Mouse (Mus musculus) stomach, embryonic 16.5 days (tissue): ENCODE measurements around the gene Cyp2d11. TPM values are rescaled to one million over a fixed set of nuclear protein-coding genes. Genes with fewer than 3 reads are reported as not detected.
A peak's percentile ranks its signal among the peaks of the same experiment; 100 is the strongest.
"Not testable (repeated sequence)": the region's sequence is repeated elsewhere in the genome, so short reads cannot be mapped to it uniquely, and the experiment has no call there.

Experiments
- ATAC-seq: fragments of 200-750 bp; cut with Nextera tagmentation; 2 replicates; pipeline ENCODE4 v1.8.0; 2017; ENCODE audit warnings: moderate number of reproducible peaks, moderate TSS enrichment; ENCODE audit not compliant: insufficient read depth, low FRiP score
- H3K27ac ChIP-seq: fragments of 300-500 bp; sonication (generic); 2 replicates; pipeline ENCODE4 v1.5.1; 2014; ENCODE audit warnings: low read length
- H3K27me3 ChIP-seq: fragments of 300-500 bp; sonication (generic); 2 replicates; pipeline ENCODE4 v1.6.1; 2014; ENCODE audit warnings: low read length, control low read depth, mixed read lengths; ENCODE audit not compliant: control insufficient read depth, insufficient read depth
- H3K36me3 ChIP-seq: fragments of 300-500 bp; sonication (generic); 2 replicates; pipeline ENCODE4 v1.6.1; 2014; ENCODE audit warnings: low read length; ENCODE audit not compliant: control insufficient read depth, insufficient read depth
- H3K4me1 ChIP-seq: fragments of 300-500 bp; sonication (generic); 2 replicates; pipeline ENCODE4 v1.6.1; 2014; ENCODE audit warnings: low read length, control low read depth, mixed read lengths; ENCODE audit not compliant: control insufficient read depth, insufficient read depth
- H3K4me2 ChIP-seq: fragments of 300-500 bp; sonication (generic); 2 replicates; pipeline ENCODE4 v1.6.1; 2014; ENCODE audit warnings: low read depth, low read length, mixed read lengths
- H3K4me3 ChIP-seq: fragments of 300-500 bp; sonication (generic); replicated peaks from 2 replicates; pipeline ENCODE4 v1.5.1; 2014; ENCODE audit warnings: mild to moderate bottlenecking, low read length
- H3K9ac ChIP-seq: fragments of 300-500 bp; sonication (generic); 2 replicates; pipeline ENCODE4 v1.6.1; 2014; ENCODE audit warnings: low read length
- H3K9me3 ChIP-seq: fragments of 300-500 bp; sonication (generic); replicated peaks from 2 replicates; pipeline ENCODE4 v1.6.1; 2016; ENCODE audit warnings: low read length, control low read depth; ENCODE audit not compliant: control insufficient read depth
- WGBS: fragments of 180-500 bp; shearing (Covaris S2); extraction: QIAGEN DNeasy Blood & Tissue Kit; methylation state at CpG from one replicate; pipeline ENCODE4 v1.1.7; 2014; 5-methylcytosine and 5-hydroxymethylcytosine counted together
- polyA plus RNA-seq: library from polyadenylated mRNA; unstranded; fragments of >200 nt; fragmentation: Nextera tagmentation; extraction: Ambion mirVana; gene quantifications from 2 replicates; pipeline ENCODE4 v1.2.1, GENCODE M21; 2015

Gene Cyp2d11
- not detected in 2 replicates for polyA plus RNA-seq

DNA sequence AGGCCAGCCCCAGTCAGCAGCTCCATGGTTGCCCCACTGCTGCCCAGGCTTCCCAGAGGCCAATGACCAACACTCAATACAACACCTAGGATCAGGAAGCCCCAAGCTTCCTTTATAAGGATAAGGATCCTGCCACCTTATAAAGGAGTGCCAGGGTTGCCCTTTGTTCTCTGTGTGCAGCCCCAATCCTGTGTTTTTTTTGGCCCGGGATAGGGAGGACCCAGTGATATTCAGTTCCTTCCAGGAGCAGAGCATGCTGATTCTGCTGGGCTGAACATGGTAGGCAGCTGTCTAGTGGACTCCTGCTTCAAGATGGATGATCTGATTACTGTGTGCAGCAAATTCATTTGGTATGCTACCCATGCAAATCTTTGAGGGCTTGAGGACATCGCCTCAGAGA, at the start of gene Cyp2d11:
TSS of gene Cyp2d11 (minus strand) at position 101 of the 400 bp plus-strand sequence.
- H3K4me3 ChIP-seq, H3K4me2 ChIP-seq, H3K27ac ChIP-seq, H3K9me3 ChIP-seq, H3K36me3 ChIP-seq, ATAC-seq, H3K4me1 ChIP-seq, H3K27me3 ChIP-seq, H3K9ac ChIP-seq: not testable (repeated sequence)
- 90% methylated on average over 2 of the region's 2 CpGs for WGBS

DNA sequence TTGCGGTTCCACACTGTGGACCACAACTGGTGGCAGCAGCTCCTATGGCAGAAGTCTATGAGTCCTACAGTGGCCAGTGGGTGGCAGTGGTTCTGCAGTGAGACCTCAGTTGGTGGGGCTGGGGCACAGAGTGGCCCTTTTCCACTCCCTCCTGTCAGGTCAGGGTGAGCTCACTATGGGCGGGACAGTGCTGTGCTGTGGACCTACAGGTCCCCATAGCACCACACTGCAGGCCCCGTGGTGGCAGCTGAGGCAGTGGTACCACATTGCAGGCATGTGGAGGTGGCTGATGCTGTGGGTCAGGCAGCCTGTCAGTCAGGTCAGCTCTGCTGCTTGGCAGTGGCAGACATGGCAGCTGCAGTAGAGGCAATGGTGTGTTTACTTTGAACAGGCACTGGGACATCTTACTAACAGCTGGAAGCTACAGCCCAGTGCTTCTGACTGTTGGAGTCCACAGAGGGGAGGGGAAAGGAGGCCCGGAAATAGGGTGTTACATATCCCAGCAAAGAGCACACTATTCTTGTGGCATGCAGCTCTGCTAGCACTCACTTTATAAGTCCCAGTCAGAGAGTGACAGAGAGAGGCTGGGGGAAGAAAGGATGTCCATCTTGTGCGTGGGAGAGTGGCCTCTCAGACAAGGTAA, 44.3 kb upstream of the Cyp2d11 start:
- 52% methylated on average over 5 of the region's 5 CpGs for WGBS
- Histone ChIP-seq H3K4me3 (no peak overlapping the region), H3K27ac (no peak overlapping the region), H3K9ac (no peak overlapping the region), H3K27me3 (no peaks in the 10 kb centered on the region), H3K4me2 (no peak overlapping the region), H3K9me3 (peaks cover 3% of the 10 kb centered on the region; the same call in 1 of the 2 replicates), H3K4me1 (no peaks in the 10 kb centered on the region; the same call in 1 of the 2 replicates), H3K36me3 (no peaks in the 10 kb centered on the region)
- ATAC-seq: peak; percentile 44; the same call in 1 of the 2 replicates

DNA sequence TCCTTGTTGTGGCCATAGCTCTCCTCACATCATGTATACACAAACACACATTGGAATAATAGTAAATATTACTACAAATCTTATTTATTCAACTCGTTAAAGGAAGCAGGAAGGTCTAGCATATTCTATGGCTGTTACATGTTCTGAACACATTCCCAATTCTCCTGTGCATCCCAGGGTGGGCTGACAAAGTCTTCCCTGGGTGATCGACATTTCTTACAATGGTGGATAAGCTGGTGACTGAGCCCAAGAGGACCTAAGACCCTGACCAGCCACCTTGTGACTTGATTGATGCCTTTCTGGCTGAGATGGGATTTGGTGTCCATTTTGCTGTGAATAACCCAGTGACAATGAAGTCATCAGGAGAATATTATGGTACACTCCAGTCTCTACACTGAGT, 41.8 kb upstream of the Cyp2d11 start:
- H3K36me3 ChIP-seq: no peaks in the 10 kb centered on the region
- no peaks in the 10 kb centered on the region for H3K27me3 ChIP-seq
- no peak overlapping the region for H3K27ac ChIP-seq
- no peak overlapping the region for H3K4me2 ChIP-seq
- H3K9me3 ChIP-seq: peaks cover 3% of the 10 kb centered on the region; the same call in 1 of the 2 replicates
- no peak for ATAC-seq
- WGBS: 94% methylated on average over 2 of the region's 2 CpGs
- H3K4me1 ChIP-seq: no peaks in the 10 kb centered on the region; the same call in 1 of the 2 replicates
- no peak overlapping the region for H3K9ac ChIP-seq
- H3K4me3 ChIP-seq: no peak overlapping the region

DNA sequence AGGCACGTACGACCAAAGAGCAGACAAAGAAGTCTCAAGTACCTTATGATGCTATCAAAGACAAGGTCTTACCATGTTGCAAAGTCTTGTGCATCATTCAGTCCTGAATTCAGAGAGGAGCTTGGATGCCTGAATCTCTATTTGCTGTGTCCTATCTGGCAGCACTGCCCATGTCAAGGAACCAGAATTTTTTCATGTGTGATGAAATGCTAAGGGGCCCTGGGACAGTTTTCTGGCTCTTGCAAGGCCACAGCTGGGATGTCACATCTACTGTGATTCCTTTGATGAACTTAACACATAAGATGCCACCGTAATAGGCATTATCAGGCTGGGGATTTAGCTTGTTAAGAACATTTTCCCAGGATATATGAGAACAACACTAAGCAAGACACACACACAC, 41.2 kb upstream of the Cyp2d11 start:
- Histone ChIP-seq H3K36me3 (no peaks in the 10 kb centered on the region), H3K4me2 (no peak overlapping the region), H3K4me1 (no peaks in the 10 kb centered on the region; the same call in 1 of the 2 replicates), H3K9me3 (peaks cover 3% of the 10 kb centered on the region; the same call in 1 of the 2 replicates), H3K4me3 (no peak overlapping the region), H3K9ac (no peak overlapping the region), H3K27me3 (no peaks in the 10 kb centered on the region), H3K27ac (no peak overlapping the region)
- ATAC-seq: no peak
- 74% methylated on average over 3 of the region's 3 CpGs for WGBS

DNA sequence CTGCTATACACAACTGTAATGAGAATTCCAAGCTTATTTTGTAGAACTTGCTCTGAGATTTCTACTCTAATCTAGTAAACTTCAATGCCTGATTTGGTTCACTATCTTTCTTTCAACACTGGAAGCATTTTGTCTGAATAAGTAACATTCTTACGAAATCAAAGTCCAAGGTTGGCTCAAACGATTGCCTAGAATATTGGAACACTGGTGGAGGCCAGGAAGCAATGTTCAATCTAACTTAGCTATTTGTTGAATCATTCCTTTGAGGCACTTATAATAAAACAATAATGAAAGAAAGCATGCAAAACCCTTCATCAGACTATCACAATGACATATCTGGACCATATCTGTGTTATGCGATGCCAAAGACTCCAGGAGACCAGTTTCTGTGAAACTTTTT, 40.7 kb upstream of the Cyp2d11 start:
- H3K9ac ChIP-seq: no peak overlapping the region
- no peaks in the 10 kb centered on the region for H3K36me3 ChIP-seq
- WGBS: 92% methylated on average over 3 of the region's 3 CpGs
- H3K4me3 ChIP-seq: no peak overlapping the region
- H3K4me2 ChIP-seq: no peak overlapping the region
- no peak for ATAC-seq
- no peaks in the 10 kb centered on the region; the same call in 1 of the 2 replicates for H3K4me1 ChIP-seq
- no peak overlapping the region for H3K27ac ChIP-seq
- no peaks in the 10 kb centered on the region for H3K27me3 ChIP-seq
- peaks cover 3% of the 10 kb centered on the region; the same call in 1 of the 2 replicates for H3K9me3 ChIP-seq

DNA sequence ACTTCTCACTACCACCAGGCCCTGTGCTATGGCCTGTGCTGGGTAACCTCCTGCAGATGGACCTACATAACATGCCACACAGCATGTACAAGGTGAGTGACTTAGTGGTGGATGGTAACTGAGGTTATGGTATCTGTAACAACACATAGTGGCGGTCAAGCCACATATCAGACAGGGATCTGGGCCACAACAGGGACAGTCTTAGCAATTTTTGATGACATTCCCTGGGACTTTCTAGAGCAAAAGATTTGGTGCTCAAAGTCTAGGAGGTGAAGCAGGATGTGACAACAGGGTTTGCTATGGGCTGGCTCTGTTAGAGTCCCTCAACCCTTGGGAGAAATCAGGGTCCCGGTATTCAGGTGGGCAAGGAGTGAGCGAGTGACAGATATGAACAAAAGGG, 39.8 kb upstream of the Cyp2d11 start:
- no peak for ATAC-seq
- 98% methylated on average over 3 of the region's 3 CpGs for WGBS
- H3K4me3 ChIP-seq: no peak overlapping the region
- H3K27ac ChIP-seq: no peak overlapping the region
- no peaks in the 10 kb centered on the region for H3K36me3 ChIP-seq
- no peak overlapping the region for H3K9ac ChIP-seq
- no peak overlapping the region for H3K4me2 ChIP-seq
- H3K9me3 ChIP-seq: peaks cover 3% of the 10 kb centered on the region; the same call in 1 of the 2 replicates
- H3K27me3 ChIP-seq: no peaks in the 10 kb centered on the region
- H3K4me1 ChIP-seq: no peaks in the 10 kb centered on the region; the same call in 1 of the 2 replicates

DNA sequence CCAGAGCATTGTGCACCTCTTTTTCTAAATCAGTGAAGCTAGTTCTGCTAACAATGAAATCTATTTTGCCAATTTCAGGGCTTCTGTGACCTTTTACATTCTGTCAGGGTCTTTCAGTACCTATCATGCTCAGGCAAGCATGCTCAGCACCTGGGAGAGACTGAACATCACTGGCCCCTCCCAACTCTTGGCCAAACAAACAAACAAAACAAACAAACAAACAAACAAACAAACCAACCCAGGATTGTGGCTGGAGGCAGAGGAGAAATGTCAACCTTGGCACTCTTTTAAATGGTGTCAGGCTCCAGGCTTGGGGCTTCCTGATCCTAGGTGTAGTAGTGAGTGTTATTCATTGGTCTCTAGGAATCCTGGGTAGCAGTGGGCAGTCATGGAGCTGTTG, 39.3 kb upstream of the Cyp2d11 start, which contains the start of gene Cyp2d9:
TSS of gene Cyp2d9 (plus strand) at position 301 of the 400 bp plus-strand sequence.
- no peaks in the 10 kb centered on the region for H3K4me1 ChIP-seq
- no peak within 1 kb of the TSS for H3K27ac ChIP-seq
- H3K9me3 ChIP-seq: peaks cover 3% of the 10 kb centered on the region; the same call in 1 of the 2 replicates
- H3K36me3 ChIP-seq: no peaks in the 10 kb centered on the region
- no peak within 1 kb of the TSS for H3K4me2 ChIP-seq
- no peak within 1 kb of the TSS for H3K4me3 ChIP-seq
- no peaks in the 10 kb centered on the region for H3K27me3 ChIP-seq
- H3K9ac ChIP-seq: no peak within 1 kb of the TSS
- no peak for ATAC-seq

DNA sequence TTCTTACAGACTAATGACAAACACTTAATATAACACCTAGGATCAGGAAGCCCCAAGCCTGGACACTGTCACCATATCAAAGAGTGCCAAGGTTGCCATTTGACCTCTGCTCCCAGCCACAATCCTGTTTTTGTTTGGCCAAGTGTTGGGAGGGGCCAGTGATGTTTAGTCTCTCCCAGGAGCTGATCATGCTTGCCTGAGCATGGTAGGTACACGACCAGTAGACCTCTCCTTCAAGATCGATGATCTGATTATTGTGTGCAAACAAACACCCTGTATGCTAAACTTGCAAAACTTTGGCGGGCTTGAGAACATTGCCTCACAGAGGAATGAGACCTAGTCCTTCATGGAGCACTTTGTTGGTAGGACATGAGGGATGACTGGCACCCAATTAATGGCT, 29.6 kb upstream of the Cyp2d11 start:
- no peaks in the 10 kb centered on the region for H3K27me3 ChIP-seq
- H3K4me3 ChIP-seq: no peak overlapping the region
- 65% methylated on average over 3 of the region's 3 CpGs for WGBS
- H3K27ac ChIP-seq: no peak overlapping the region
- H3K9ac ChIP-seq: no peak overlapping the region
- no peak overlapping the region for H3K4me2 ChIP-seq
- no peak for ATAC-seq
- no peaks in the 10 kb centered on the region for H3K9me3 ChIP-seq
- H3K36me3 ChIP-seq: no peaks in the 10 kb centered on the region
- H3K4me1 ChIP-seq: no peaks in the 10 kb centered on the region

DNA sequence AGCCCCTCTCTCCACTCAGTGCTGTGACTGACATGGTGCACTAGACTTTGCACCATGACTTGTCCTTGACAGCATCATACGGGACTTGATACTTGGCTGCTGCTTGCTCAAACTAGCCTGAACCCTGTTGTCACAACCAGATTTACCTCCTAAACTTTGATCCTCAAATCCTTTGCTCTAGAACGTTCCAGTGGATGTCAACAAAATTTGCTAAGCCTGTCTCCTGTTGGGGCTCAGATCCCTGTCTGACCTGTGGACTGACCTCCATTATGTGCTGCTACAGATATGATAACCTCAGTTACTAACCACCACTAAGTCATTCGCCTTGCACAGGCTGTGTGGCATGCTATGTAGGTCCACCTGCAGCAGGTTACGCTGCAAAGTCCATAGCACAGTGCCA, 29.1 kb upstream of the Cyp2d11 start:
- Histone ChIP-seq H3K4me1 (no peaks in the 10 kb centered on the region), H3K9me3 (no peaks in the 10 kb centered on the region)
- no peak for ATAC-seq

More for the DNA sequence above, 29.1 kb upstream of the Cyp2d11 start:
- H3K36me3 ChIP-seq: no peaks in the 10 kb centered on the region
- H3K27ac ChIP-seq: no peak overlapping the region
- H3K4me2 ChIP-seq: no peak overlapping the region
- no peak overlapping the region for H3K4me3 ChIP-seq
- H3K27me3 ChIP-seq: no peaks in the 10 kb centered on the region
- WGBS: 68% methylated on average over 4 of the region's 4 CpGs
- H3K9ac ChIP-seq: no peak overlapping the region
